Mouse (Mus musculus) bone marrow, adult 2 months (tissue): ENCODE data around the gene Lrrc38. TPM values are rescaled to one million over a fixed set of nuclear protein-coding genes. Genes with fewer than 3 reads are reported as not detected.

Source experiments
- H3K27ac ChIP-seq: fragments of 200-500 bp; 2 replicates; pipeline ENCODE4 v1.5.1; 2012; ENCODE audit warnings: low read depth, mild to moderate bottlenecking, control low read depth, inconsistent platforms, low read length; ENCODE audit not compliant: control insufficient read depth, poor library complexity, insufficient read depth
- H3K4me1 ChIP-seq: fragments of 200-500 bp; 2 replicates; pipeline ENCODE4 v1.6.1; 2011; ENCODE audit warnings: low read length; ENCODE audit not compliant: control insufficient read depth, insufficient read depth
- H3K4me3 ChIP-seq: fragments of 200-500 bp; replicated peaks from 2 replicates; pipeline ENCODE3; 2011; ENCODE audit warnings: mild to moderate bottlenecking, low read depth, low read length, control low read depth; ENCODE audit not compliant: control insufficient read depth
- CTCF ChIP-seq: fragments of 200-500 bp; IDR thresholded peaks from 2 replicates; pipeline ENCODE4 v1.5.1; 2011; ENCODE audit warnings: low read length, control low read depth; ENCODE audit not compliant: control insufficient read depth, insufficient read depth
- POLR2A ChIP-seq: fragments of 200-500 bp; IDR thresholded peaks from 2 replicates; pipeline ENCODE4 v1.6.1; 2011; ENCODE audit warnings: low read depth, mild to moderate bottlenecking, control low read depth, low read length, borderline replicate concordance; ENCODE audit not compliant: control insufficient read depth
- WGBS: fragments of 180-500 bp; shearing (Covaris S2); methylation state at CpG from one replicate; pipeline ENCODE4 v1.1.7; 2018; 5-methylcytosine and 5-hydroxymethylcytosine counted together
- polyA plus RNA-seq: library from polyadenylated mRNA; stranded (reverse); fragments of >200 nt; gene quantifications from 2 replicates; pipeline ENCODE4 v1.2.4, GENCODE M21; 2011; ENCODE audit warnings: low replicate concordance; ENCODE audit not compliant: missing spikeins, insufficient read depth, insufficient read length

The Lrrc38 gene
- polyA plus RNA-seq, result not detected in 2 replicates

DNA sequence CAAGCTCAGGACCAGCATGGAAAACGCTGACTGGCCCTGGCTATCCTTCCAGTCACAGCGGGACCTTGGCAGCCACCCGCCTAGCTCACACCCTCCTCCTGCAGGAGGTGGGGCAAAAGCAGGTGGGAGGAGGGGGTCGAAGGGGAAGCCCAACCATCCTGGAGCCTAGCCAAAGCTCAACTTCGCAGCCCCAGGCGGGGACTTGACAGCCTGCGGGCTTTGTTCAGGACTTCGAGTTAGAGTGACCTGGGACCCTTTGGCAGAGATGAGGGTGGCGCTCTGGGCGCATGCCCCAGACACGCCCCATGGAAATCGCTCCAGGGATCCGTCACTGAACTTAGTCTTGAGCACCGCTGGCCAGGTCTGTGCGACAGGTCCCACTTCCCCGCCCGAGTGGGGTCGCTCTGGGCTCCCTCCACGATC, at the start of gene Lrrc38:
TSS of gene Lrrc38 (plus strand) at position 274 of the 423 bp plus-strand sequence.
- 1% methylated on average over 19 of the region's 19 CpGs for WGBS
- H3K27ac ChIP-seq, result no peak within 1 kb of the TSS
- no peaks in the 10 kb centered on the region for H3K4me1 ChIP-seq
- H3K4me3 ChIP-seq, result no peak within 1 kb of the TSS
- TF ChIP-seq CTCF (no peak), POLR2A (no peak)

DNA sequence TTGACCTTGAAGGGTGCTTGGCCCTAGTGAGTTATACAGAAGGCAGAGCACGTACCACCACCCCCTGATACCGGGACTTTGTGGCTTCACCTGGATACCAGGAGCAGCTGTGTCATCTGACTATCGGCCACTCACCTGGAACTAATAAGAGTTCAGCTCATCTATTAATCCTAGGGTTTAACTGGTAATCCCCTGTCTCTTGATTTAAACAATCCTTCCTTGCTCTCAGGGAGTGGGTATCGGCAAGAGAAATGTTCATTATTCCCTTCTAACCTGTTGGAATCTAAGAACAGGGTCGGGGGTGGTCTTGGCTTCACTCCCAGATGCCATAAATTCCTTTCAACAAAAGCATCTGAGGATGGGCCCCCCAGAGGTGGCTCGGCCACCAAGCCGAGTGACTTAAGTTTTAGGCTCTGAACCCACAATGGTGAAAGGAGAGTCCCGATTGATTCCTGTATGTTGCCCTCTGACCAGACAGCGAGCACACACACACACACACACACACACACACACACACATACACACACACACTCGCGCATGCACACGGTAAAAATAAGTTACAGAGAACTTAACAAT, 49.4 kb upstream of the Lrrc38 start:
- no peak overlapping the region for H3K27ac ChIP-seq
- no peaks in the 10 kb centered on the region for H3K4me1 ChIP-seq
- no peak for TF ChIP-seq POLR2A
- no peak for TF ChIP-seq CTCF
- no peak overlapping the region for H3K4me3 ChIP-seq
- WGBS, result 25% methylated on average over 12 of the region's 12 CpGs

DNA sequence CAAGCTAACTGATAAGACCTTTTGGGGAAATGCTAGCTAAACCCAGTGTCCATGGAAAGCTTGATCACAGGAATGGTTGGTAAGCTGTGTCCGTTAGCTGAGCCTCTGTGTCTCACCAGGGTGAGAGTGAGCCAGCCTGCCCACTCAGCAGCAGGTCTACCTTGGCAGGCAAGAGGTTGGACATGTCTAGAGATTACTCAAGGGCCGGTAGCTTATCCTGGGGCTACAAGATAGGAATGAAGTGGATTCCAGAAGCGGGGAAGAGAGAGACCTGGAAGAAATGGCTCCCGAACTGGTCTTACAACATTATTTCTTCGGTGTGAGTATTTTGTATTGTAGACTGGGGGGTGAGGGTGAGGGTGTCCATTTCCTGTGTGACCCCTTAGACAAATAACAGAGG, 48.5 kb upstream of the Lrrc38 start:
- no peak overlapping the region for H3K27ac ChIP-seq
- TF ChIP-seq CTCF, result no peak
- WGBS, result 58% methylated on average over 5 of the region's 5 CpGs
- no peaks in the 10 kb centered on the region for H3K4me1 ChIP-seq
- no peak overlapping the region for H3K4me3 ChIP-seq

DNA sequence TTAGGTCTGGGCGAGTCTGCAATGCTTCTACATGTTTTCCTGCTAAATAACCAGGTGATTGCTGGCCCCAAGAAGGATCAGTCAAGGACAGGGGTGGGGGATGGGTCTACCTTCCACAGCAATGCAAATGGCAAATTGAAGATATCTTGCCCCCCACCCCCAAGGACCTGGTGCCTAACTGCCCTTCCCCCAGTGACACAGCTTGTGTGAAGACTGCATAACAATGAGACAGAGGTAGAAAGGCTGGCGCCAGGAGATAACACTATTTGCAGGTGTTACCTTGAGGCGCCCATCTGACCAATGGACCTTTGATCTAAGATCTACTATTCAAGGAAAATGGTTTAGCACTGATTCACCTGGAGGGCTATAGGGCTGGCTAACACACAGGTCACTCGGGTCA, 47.7 kb upstream of the Lrrc38 start:
- Histone ChIP-seq H3K4me1 (no peaks in the 10 kb centered on the region), H3K27ac (no peak overlapping the region), H3K4me3 (no peak overlapping the region)
- 60% methylated on average over 4 of the region's 4 CpGs for WGBS
- TF ChIP-seq CTCF (no peak), POLR2A (no peak)

DNA sequence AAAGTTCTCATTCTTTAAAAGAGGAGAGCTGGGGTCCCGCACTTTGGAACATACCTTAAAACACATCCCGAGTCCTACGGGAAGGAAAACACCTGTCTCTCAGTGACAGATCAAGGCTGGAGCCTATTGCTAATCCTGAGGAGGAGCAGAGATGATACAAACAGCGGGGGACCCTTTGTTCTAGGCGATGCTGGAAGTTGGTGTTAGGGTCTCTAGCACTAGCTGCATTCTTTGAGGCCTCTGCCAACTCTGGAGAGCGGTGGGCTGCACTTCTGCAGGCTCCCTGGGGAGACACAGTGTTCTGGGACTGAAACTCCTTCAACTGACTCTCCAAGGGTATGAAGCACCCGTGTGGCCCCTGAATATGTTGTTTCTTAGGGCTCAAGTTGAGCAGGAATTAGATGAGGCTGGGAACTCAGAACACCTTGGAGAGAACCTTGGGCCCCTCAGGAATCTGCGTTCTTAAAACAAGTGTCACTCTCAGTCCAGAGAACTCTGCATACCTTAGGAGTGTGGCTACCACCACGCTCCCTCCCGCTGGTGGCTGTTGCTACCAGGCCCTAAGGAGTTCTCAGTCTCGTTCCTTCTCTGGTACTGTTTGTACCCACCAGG, 47.2 kb upstream of the Lrrc38 start:
- 57% methylated on average over 11 of the region's 11 CpGs for WGBS
- no peak overlapping the region for H3K4me3 ChIP-seq
- TF ChIP-seq CTCF, result no peak
- no peak for TF ChIP-seq POLR2A

DNA sequence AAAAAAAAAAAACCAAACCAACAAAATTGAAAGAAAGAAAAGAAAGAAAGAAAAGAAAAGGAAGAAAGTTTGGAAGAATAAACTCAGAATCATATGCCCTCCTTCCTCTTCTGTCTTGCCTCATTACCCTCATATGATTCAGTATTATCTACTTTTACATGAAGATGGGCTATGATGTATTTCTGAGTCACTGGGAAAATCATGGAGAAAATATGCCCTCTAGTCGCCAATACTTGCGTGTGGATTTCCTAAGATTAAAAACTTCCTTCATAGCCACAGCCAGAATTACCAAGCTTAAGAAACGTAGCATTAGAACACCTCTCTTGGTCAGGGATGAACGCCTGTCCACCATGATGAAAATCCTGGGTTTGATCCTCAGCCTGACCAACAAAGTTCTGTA, 44.5 kb upstream of the Lrrc38 start:
- WGBS, result 71% methylated on average over 4 of the region's 4 CpGs
- no peak overlapping the region for H3K27ac ChIP-seq
- no peak overlapping the region for H3K4me3 ChIP-seq
- H3K4me1 ChIP-seq, result no peaks in the 10 kb centered on the region
- TF ChIP-seq CTCF (no peak), POLR2A (no peak)

More for the DNA sequence above, 47.2 kb upstream of the Lrrc38 start:
- Histone ChIP-seq H3K27ac (no peak overlapping the region), H3K4me1 (no peaks in the 10 kb centered on the region)

DNA sequence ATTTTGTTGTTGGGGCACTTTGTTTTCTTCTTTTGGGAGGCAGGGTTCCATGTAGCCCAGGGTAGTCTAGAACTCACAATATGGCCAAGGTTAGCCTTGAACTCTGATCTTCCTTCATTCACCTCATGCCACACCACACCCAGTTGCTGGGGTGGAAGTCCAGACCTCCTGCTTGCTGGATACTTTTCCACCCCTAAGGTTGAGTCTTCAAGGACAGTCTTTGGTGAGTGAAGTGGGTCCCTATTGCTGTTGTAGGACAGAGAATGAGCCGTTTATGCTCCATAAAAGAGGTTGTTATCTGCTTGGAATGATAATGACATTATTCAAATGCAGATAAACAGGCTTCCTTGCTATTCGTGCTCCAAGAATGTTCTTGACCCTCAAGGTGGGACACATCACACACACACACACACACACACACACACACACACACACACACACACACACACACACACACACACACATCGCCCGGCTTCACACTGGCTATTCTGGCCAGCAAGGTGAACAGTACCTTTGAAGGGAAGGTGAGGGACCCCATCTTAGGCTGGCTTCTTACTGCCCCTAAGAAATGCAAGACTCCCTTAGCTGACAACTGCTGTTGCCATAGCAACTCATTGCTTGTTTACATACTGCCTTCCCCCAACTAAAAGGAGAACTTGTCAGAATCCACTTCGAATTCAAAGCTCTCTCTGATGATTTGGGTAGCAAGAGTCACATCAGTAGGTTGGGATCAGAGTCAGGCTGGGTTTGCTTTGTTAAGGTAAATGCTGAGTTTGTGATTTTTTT, 43.4 kb upstream of the Lrrc38 start:
- TF ChIP-seq CTCF (no peak), POLR2A (no peak)
- Histone ChIP-seq H3K4me1 (no peaks in the 10 kb centered on the region), H3K27ac (no peak overlapping the region), H3K4me3 (no peak overlapping the region)
- 49% methylated on average over 5 of the region's 5 CpGs for WGBS

DNA sequence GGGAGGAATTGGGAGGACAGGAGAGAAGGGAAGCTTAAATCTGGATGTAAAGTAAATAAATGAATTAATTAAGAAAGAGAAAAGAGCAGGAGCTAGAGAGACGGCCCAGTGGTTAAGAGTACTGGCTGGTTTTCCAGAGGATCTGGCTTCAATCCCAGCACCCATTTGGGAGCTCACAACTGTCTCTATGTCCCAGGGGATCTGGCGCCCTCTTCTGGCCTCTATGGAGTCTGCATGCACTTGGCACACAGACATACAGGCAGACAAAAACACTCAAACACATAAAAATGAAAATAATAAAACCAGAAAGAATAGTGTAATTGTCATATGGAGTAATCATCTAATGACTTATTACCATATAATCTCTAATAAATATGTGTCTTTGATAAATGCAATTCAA, 38.2 kb upstream of the Lrrc38 start:
- Histone ChIP-seq H3K4me1 (no peaks in the 10 kb centered on the region), H3K27ac (no peak overlapping the region), H3K4me3 (no peak overlapping the region)
- WGBS, result 40% methylated on average over 2 of the region's 2 CpGs
- peak; percentile 69 for TF ChIP-seq CTCF
- no peak for TF ChIP-seq POLR2A
